Mouse (Mus musculus) kidney, postnatal 10 days (tissue): Measurements from ENCODE around the gene Lactbl1.

ENCODE experiments used
- DNase-seq: peaks from one replicate; pipeline ENCODE4 v3.0.0; 2021; ENCODE audit warnings: mixed read lengths

Lactbl1 gene

GRCm38 (mm10) chr4:136636983-136637562 is 14.7 kb downstream of the Lactbl1 start:
- DNase-seq = no peak

DNA sequence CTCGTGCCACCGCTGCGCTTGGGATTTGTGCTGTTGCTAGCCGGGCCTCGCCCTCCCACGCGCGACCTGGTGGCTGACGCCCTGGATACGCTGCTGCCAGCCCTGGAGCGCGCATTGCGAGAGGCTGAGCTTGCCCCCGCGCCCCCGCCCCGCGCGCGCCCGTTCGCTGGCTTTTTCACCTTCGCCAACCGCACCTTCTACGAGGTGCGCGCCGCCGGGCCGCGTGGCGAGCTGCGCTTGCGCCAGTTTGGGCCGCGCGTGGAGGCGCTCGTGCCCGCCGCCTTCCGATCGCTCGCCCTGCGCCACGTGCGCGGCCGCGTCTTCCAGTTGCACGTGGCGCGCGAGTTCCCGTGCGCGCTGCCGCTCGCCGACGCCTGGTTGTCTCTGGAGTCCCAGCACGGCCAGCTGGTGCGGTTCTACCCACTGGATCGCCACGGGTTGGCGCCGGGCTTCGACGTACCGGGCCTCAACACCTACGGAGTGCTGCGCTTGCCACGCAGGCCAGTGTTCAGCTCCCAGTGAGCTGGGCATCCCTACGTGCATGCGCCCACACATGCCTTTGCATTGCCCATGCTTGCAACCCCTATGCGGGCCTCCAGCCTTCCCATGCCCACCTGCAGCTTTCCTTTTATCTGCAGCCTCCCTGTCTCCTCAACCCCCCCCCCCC is 15.3 kb downstream of the Lactbl1 start:
- DNase-seq = peak; percentile 54

DNA sequence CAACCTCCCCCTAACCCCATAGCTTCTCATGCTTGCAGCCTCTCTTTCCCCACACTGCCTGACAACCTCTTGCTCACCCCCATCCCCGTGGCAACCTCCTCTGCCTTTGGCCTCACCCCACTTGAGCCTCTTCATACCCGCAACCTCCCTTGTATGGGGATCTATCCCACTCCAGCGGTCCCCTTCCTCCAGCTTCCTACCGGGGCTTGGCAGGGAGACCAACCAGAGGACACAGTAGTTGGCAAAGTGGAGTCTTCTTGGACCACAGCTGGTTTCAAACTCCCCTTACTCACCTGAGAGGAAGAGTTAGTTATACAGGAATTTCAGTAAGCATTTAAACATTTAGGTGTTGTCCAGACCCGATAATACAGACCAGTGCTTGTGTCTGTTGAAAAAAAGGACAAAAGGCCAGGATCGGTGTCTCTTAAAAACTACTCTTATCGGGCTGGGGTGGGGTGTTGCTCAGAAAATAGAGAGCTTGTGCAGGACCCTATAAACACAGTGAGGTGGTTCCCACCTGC is 15.9 kb downstream of the Lactbl1 start:
- no peak for DNase-seq

DNA sequence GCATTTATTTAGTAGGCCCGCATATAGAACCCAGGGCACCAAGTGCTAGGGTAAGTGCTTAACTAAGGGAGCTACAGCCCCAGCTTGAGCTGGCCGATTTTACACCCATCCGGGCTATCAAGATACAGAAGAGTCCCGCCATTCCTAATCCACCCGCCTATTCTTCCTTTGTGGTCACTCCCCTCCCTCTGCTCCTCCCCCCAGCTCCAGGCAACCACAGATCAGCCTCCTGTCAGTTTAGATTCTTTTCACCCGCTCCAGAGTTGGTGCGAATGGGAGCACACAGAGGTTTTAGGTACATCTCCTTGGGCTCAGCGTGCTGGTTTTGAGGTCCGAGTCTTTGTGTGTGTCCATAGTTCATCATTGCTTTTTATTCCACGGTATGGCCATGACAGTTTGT is 16.5 kb downstream of the Lactbl1 start:
- DNase-seq = peak; percentile 24

DNA sequence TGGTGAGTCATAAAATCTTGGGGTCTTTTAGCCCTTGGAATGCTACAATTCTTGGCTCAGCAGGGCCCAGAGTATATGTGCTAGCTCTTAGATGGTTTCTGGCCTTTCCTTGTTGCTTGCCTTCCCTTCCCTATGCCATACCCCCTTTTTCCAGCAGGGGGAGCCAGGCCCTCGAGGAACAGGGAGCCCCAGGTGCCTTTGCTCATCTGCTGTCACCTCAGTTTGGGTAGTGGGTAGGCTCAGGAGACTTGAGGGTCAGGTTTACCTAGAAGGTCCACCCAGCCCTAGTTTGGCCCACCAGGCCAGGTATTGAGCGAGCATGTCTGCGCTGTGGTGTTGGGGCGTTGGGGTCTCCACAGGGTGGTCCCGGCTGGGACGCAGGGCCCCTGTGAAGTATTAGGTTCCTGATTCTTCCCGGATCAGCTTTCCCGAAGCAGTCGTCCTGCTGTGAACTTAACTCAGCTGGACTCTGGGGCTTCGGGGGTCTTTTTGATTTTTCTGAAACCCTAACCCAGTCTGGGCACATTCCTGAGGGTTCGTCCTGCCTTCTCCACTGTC is 26.6 kb downstream of the Lactbl1 start:
- peak; percentile 91 for DNase-seq

- no peak for DNase-seq
Observed at GRCm38 (mm10) chr4:136649480-136650196, 27.2 kb downstream of the Lactbl1 start.

DNA sequence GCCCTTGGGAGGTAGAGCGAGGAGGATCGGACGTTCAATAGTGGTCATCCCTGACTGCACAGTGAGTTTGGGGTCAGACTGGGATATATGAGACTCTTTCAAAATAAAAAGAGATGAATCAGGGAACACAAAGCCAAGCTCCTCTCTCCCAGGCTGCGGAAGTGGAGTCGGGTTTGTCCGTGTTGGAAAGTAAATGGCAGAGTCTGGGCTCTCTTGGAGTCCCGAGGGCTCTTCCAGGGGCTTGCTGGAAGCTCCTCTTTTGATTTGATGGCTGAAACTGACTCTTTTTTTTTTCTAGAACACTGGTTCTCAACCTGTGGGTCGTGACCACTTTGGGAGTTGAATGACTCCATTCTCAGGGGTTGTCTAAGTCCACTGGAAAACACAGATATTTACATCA is 27.8 kb downstream of the Lactbl1 start:
- DNase-seq = no peak

- peak; percentile 23 for DNase-seq
Observed at GRCm38 (mm10) chr4:136651357-136651811, 29.0 kb downstream of the Lactbl1 start.

DNA sequence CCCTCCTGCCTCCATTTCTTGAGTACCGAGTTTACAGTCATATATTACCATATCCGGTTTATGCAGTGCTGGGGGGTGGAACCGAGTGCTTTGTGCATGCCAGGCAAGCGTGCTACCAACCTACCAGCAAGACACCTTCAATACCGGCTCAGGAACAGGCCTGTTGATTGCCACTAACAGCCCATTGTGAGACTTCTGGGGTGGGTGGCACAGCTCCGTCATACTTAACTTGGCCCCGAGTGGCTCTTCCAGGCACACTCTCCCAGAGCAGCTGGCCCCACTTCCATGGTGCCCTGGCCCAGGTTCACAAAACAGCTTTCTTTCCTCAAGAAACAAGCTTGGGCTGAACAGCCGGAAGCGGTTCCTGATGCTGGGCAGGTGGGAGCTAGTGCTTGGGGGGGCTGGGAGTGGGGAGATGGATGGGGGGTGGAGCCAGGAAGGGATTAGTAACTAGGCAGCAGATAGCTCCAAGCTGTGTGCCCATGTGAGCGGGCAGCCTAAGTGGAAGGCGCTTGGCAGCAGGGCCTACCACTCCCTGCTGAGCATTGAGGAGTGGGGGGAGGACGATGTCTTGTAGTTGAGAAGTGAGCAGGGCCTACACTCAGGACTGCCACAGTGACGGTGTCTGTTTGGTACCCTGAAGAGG is 29.6 kb downstream of the Lactbl1 start:
- DNase-seq = no peak

DNA sequence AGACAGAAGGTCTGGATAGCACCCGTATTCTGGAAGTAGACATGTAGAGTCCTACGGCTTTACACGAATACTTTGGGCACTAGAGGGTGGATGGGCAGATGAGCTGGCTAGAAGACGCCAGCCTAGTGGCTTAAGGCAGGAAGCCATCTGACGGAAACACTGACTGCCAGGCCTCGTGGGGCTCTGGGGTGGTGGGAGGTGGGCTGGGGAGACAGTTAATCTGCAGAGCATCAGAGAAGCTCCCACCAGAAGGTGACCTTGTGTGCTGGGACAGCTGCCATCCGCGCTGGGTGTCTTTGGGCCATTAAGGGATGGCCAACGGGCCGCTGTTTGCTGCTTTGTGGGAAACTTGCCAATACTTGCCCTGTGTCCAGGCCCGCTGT is 30.1 kb downstream of the Lactbl1 start:
- no peak for DNase-seq

DNA sequence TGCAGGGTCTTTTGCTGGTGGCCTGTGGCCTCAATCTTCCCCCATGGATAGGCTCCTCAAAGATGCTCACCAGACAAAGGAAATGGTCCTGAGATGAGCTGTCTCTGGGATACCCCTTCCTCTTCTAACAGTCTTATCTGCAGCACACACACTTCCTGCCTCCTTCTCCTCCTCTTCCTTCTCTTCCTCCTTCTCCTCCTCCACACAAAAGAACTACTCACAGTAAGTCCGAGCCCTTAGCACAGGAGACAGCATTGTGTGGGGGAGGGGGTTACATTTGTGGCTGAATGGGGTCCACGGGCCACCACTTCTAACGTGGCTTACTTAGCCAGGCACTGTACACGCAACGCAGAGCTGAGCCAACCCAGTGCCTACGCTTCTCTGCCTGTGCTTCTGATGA is 30.6 kb downstream of the Lactbl1 start:
- no peak for DNase-seq

- DNase-seq = no peak
Observed at GRCm38 (mm10) chr4:136653692-136654234, 31.3 kb downstream of the Lactbl1 start.

GRCm38 (mm10) chr4:136657914-136658313 is 35.5 kb downstream of the Lactbl1 start:
- DNase-seq = no peak

DNA sequence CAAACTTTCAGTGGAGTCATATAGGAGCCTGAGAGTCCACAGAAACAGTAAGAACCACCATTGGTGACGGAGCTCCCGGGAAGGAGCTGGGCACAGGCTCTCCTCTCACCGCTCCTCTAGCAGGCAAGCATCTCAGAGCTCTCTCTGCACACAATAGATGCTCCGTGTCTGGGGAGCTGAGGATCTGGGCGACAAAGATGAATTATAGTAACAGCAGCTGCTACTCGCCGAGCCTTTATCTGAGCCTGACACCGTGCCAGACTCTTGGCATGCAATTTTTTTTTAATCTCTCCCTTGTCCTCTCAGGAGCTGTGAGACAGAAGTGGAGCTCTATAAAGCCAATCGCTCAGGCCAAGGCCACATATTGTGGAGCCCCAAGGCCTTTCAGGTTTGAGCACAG is 42.6 kb downstream of the Lactbl1 start:
- DNase-seq = no peak

DNA sequence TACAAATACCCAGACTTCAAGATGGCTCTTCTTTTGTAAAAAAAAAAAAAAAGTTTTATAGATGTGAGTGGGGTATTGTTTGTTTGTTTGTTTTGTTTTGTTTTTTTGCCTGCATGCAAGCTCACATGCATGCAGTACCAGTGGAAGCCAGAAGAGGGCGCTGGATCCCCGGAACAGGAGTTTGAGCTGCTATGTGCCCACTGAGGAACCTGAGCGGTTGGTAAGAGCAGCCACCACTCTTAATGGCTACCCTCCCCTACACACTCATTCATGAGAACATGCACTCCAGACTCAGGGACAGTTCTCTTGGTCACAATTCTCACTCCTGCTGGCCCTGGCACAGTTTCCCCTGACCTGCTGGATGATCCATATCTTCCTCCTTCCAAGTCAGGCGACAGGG is 43.6 kb downstream of the Lactbl1 start:
- no peak for DNase-seq

- no peak for DNase-seq
Observed at GRCm38 (mm10) chr4:136667757-136668156, 45.3 kb downstream of the Lactbl1 start.

DNA sequence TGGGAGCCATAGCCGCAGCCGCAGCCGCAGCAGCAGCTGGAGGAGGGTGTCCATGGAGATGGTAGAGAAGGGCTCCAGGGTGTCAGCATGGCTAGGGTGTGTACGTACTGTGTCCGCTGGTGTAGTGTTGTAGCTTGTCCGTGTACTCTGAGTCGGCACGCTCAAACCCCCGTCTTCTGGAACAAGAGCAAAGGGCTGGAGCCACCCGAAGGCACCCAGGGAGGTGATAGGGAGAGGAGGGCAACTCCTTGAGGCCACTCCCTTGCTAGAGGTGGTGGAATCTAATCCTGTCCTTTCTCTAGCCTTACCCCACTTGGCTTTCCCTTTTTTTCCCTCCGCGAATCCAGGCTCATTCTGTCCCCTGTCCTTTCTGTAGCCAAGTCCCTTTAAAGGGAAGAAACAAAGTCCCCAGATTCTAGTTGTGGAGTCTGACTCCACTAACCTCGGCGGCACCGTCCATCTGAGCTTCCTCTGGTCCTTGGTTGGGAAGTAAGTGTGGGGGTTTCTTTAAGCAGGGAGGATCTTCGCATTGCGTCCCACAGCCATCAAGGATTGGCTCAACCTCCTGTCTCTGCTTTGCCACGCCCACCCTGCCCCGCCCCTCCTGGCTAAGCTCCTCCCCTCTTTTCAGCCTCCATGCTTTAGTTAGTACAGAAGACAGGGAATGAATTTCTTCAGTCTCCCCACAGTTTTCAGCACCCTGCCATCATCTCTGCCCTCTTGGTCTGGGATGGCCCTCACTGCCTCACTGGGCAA is 50.1 kb downstream of the Lactbl1 start:
- DNase-seq = no peak

- DNase-seq = no peak
Observed at GRCm38 (mm10) chr4:136675439-136675838, 53.0 kb downstream of the Lactbl1 start.

- DNase-seq = peak; percentile 90
Observed at GRCm38 (mm10) chr4:136678480-136678879, 56.1 kb downstream of the Lactbl1 start.

DNA sequence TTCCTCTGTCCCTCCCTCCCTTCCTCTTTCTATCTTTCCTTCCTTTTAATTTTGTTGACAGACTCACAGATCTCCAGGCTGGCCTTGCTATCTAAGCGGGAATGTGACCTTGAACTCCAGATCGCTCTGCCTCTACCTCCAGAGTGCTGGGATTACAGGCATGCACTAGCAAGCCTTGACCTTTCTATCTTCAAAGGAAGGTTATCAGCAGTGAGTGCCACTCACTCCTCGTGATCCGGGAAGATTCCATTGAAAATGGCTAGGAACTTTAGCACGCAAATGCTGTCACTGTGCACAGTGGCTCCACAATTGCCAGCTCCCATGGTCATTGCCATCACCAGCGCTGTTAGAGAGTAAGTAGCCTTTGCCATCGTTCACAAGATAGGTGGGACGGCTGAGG is 56.8 kb downstream of the Lactbl1 start:
- no peak for DNase-seq

- DNase-seq = no peak
Observed at GRCm38 (mm10) chr4:136680641-136681040, 58.2 kb downstream of the Lactbl1 start.

GRCm38 (mm10) chr4:136684485-136684884 is 62.1 kb downstream of the Lactbl1 start:
- DNase-seq = peak; percentile 55
